Mouse (Mus musculus) ovary, postnatal 14 days (tissue): Measurements from ENCODE around the gene Atf7ip.

ENCODE experiments used
- DNase-seq: peaks from one replicate; pipeline ENCODE4 v3.0.0; 2022; ENCODE audit warnings: low spot score

Gene Atf7ip

GRCm38 (mm10) chr6:136486801-136487553 is 19.0 kb upstream of the Atf7ip start:
- no peak for DNase-seq

DNA sequence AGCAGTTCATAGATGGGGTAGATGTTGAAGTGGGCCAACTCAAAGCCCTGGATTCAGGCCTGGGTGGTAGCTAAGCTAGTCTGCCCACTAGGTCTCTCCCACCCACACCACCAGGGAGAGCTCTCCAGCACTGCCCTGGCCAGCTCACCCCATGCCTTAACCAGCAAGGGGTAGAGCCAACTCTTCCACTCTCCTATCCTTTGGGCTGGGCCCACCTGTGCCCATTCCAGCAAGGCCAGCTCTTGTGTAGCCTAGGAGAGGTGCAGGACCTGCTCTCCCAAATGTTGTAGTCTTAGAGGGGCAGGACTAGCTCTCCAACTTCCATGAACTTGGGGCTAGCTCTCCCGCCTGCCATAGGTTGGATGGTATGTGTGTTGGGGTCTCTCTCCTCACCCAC is 18.4 kb upstream of the Atf7ip start:
- no peak for DNase-seq

DNA sequence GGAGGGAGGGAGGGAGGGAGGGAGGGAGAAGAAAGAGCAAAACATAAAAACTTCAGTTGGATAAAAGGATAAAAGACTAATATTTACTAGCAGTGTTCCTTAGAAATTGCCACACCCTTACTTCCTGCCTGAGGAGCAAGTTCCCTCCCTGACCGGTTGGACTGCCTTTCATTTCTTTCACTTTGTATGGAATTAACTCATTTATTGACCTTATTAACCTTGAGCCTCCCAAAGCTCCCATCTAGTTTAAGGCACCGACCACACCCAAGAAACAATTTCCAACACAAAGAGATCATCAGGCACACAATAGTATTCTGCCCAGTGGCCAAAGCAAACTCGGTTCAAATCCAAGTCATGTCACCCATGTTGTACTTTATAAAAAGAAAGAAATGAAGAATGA is 16.1 kb upstream of the Atf7ip start:
- no peak for DNase-seq

DNA sequence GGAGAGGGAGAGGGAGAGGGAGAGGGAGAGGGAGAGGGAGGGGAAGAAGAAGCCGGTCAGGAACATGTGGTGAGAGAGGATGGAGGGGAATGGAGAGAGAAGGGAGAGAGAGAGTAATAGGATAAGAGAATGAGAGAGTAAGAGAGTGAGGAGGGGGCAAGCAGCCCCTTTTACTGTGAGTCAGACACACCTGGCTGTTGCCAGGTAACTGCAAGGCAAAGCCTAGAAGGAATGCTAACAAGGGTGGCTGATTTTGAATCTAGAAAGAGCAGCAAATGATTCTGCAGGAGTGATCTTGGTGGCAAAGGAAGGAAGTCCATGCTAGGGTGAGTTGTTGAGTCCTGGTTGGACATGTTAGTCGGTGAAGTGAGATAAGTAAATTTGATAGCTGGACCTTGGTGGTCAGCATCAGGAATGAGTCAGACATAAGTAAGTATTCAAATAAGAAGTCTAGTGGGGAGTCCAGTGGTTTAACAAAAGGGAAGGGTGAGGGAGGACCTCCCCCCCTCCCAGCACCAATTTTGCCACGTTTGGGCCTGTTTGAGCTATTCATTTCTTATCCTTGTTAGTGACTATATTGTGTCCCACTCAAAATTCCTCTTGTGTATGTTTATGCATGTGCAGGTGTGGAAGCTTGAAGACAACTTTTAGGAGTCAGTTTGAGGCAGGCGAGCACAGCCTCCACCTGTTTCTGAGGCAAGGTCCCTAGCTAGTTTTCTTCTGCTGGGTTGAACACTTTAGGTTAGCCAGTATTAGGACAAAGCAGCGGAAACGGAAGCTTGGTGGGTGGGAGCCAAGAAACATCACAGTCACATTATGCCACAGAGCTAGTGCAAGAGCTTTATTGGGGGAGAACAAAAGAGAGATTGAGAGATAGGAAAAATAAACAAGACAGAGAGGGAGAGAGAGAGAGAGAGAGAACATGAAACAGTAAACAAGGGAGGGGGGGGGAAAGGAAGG is 15.2 kb upstream of the Atf7ip start:
- DNase-seq: no peak

GRCm38 (mm10) chr6:136491631-136492030 is 14.3 kb upstream of the Atf7ip start:
- no peak for DNase-seq

DNA sequence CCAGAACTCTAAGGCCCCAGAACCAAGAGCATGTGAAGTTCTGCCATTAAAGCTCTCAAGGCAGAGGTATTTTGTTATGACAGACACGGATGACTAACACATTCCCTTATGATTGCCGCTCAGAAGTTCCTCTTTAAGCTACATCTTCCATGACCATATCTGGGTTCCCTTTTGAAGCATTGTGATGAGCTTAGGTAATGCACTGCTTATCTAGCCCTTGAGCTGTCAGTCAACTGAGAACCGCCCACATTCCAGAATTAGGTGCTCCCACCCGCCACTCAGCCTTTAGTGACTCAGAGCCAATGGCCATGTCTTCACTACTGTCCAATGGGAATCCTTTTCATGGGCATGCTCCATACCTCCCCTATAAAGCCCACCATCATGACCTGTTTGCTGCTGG is 13.7 kb upstream of the Atf7ip start:
- DNase-seq: no peak

DNA sequence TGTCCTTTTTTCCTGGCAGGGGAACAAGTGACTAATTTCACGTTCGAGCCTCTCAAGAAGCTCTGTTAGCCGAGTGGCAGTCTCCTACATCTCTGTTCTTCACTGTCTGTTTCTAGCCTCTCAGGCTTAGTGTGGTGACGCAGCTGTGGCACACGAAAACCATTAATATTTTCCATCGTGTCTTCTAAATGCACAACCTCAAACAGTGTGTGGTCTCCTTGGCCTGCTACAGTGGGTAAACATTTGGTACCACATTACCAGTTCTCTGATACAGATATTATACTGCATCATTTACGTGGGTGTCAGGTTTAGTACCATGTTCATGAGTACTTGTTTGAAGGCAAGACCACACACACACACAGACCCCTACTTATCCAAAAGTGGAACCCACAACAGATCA is 12.5 kb upstream of the Atf7ip start:
- no peak for DNase-seq

DNA sequence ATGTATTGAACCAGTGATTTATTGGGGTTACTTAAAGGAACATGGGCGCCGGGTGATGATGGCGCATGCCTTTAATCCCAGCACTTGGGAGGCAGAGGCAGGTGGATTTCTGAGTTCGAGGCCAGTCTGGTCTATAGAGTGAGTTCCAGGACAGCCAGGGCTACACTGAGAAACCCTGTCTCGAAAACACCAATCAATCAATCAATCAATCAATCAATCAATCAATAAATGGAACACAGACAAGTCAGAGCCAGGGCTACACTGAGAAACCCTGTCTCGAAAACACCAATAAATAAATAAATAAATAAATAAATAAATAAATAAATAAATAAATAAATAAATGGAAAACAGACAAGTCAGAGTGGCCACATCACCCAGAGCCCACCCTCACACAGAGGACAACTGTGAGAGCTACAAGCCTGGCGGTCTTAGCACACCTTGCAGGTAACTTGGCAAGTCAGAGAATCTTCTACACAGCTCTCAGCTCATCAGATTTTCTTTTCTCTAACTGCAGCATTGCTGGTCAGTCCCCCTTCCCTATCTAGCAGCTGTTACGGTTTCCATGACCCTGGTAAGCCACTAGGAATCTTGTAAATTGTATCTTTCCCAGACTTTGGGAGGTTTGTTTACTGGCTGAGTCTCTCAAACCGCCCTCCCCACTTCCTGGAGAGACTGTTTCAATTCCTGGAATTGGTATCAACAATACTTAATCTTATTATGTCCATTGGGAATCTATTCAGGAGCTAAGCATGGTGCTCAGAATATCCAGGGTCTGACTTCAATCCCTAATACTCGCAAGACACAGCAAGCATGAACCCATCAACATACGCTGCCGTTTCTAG is 11.8 kb upstream of the Atf7ip start:
- no peak for DNase-seq

- no peak for DNase-seq
Measured at GRCm38 (mm10) chr6:136495023-136495422, 10.9 kb upstream of the Atf7ip start.

GRCm38 (mm10) chr6:136497744-136498143 is 8.2 kb upstream of the Atf7ip start:
- no peak for DNase-seq

DNA sequence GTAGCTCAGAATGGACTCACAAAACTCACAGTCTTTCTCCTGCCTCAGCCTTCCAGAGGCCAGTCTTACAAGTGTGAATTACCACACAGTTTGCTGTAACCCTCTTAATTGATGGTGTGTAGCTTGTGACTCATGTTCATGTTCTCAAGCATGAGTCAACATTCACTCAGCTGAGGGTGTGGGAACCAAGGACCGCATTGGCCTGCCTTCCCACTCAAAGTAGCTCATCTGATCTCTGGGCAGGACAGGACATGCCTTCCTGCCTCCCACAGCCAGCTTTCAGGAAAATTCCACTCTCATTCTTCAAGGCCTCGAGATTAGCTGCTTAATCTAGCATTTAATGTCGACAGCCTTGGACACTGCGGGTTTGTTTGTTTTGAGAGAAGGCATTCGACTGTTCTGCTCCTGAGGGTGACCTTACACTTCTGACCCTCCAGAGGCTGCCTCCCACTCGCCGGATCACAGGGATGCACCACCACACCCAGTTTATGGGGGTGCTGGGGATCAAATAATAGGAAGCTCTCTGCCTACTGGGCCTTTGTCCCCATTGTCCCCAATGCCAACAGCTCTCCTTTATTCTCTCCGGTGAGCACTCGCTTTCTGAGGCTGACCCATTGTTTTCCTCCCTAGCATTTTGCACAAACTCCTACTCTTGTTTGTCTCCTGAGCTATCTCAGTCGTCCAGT is 6.5 kb upstream of the Atf7ip start:
- no peak for DNase-seq

GRCm38 (mm10) chr6:136508652-136509051 is 2.7 kb downstream of the Atf7ip start:
- DNase-seq: no peak

GRCm38 (mm10) chr6:136510945-136511344 is 5.0 kb downstream of the Atf7ip start:
- no peak for DNase-seq

DNA sequence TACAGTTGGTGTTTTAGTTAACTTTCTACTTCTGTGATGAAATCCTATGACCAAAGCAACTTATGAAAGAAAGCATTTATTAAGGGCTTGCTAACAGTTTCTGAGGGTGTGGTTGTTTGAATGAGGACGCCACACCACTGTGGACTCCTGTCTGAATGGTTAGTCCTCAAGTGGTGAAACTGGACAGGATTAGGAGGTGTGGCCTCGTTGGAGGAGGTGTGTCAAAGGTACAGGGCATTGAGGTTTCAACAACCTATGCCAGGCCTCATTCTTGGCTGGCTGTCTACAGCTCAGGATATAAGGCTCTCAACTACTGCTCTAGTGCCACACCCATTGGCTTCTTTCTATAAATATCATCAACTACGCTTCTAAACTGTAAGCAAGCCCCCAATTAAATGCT is 6.4 kb downstream of the Atf7ip start:
- no peak for DNase-seq

DNA sequence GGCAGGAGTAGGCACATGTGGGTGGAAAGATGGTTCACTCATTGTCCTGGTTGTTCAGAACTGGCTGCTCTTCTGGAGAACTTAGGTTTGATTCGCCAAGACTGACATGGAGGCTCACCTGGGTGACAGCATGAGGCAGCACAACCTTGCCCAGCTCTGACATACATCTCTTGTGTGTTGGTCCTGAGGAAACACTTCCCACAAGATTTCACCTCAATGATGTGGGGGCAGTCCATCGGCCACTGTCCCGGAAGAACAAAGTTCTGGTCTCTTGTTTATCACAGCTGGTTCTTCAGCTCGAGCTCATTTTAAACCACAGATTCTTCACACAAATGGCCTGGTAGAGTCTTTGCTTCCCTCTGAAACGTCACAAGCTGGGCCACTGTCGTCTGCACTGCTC is 10.7 kb downstream of the Atf7ip start:
- no peak for DNase-seq

- DNase-seq: no peak
Measured at GRCm38 (mm10) chr6:136517221-136517620, 11.3 kb downstream of the Atf7ip start.

DNA sequence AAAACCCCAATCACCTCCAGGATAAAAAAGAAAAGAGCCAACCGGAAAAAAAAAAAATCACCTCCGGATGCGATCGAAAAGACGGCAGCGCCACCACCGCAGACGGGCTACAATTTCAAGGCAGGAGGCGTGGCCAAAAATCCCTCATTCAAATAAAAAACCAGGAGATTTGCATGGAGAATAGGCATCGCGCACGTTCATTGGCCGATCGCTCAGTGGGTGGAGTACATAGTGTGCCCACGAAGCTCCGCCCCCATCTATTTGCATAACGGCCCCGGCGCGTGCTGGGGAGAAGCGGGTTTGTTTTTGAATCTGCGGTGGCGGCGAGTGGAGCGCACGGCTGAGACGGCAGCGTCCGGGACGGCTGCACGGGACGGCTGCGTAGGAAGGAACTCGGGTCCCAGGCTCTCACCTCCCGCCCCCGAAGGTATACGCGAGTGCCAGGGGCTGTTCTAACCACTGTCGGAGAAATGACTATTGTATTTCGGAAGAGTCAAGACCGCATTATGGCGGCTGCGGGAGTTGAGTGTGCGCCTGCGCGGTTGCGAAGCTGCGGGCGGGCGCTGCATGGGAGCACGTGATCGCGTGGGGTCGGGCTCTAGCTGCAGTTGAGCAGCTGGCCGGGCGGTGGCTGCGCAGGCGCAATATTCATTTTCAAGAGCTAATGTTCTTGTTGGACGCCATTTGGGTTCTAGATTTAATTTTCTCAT is 12.7 kb downstream of the Atf7ip start:
- peak; percentile 85 for DNase-seq

DNA sequence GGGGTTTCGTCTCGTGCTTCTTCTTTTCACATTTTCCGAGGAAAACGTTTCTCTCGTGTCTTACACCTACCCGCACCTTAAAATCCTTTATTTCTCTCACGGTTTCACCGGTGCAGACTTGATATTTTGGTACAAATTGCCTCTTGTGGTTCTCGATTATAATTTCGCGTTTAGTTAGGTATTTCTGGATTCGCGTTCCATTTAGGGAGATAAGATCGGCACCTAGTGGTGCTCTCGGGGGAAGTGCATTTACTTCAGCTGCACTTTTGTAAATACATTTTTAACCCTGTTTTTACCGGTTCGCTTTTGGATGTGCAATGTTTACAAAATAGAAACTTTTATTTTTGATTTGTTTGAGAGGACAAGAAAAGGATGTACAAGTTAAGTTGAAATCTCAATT is 13.3 kb downstream of the Atf7ip start:
- DNase-seq: no peak

DNA sequence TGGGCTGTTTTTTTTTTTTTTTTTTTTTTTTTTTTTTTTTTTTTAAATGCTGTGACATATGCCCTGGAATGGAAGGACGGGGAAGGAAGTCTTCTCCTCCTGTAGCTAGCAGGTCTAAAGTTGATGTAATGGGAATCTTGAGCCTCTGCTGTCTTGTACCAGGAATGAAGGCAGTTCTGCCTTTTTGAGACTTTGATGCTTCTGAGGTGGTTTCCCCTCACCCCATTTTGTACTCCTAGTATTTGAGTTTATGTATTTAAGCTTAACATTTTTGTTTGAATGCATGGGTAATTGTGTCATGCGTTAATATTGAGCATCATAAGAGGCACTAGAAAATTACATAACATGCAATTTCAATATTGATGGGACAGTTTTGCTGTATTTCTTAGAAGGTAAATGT is 14.4 kb downstream of the Atf7ip start:
- DNase-seq: no peak

GRCm38 (mm10) chr6:136521681-136522080 is 15.7 kb downstream of the Atf7ip start:
- DNase-seq: no peak

DNA sequence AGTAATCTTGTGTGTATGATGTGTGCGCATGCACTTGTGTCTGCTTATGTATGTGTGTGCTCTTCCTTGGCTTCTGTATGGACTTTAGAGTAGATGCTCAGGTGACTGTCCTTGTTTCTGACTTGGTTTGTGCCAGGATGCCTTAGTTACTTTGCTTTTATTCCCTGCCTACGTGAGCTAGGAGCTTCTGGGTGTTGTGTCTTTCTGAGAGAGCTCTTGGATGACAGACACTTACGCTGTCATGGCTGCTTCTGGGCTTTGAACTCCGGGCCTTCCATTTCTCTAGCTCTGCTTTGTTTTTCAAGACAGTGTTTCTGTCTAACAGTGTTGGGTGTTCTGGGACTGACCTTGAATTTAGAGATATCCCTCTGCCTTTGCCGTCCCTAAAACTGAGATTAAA is 16.7 kb downstream of the Atf7ip start:
- no peak for DNase-seq
